Mouse (Mus musculus) frontal cortex, postnatal 14 days (tissue): ENCODE measurements at regions not wholly inside any gene's neighbourhood (a gene's known extent, or its start where the extent isn't known, plus 50 kb on each side); places are given as distances from the start of the nearest gene placed in this dataset.

ENCODE experiments used
- DNase-seq, 2 experiments: peaks; one replicate each; pipeline ENCODE4 v3.0.0; 2022; ENCODE audit warnings: low spot score in 2 of 2

DNA sequence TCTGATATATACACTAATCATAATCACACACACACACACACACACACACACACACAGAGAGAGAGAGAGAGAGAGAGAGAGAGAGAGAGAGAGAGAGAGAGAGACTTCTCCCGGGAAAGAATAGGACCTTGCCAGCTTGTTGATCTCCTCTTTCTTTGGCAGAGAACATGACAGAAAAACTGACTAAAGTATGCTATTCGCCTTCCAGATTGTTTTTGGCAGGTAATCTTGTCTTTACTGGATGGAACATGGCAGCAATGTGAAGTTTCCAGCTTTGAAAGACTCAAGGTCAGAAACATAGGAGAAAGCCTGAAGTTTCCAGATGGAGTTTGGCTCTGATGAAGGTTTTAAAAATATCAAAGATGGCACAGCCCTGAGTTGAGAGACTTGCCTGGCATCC lies 87.8 kb upstream of the Cpm start:
- DNase-seq, result no peak

GRCm38 (mm10) chr10:117540747-117541398 lies 88.4 kb upstream of the Cpm start:
- DNase-seq, result no peak

- DNase-seq, result no peak
Observed at GRCm38 (mm10) chr10:117540112-117540594, 89.1 kb upstream of the Cpm start.

DNA sequence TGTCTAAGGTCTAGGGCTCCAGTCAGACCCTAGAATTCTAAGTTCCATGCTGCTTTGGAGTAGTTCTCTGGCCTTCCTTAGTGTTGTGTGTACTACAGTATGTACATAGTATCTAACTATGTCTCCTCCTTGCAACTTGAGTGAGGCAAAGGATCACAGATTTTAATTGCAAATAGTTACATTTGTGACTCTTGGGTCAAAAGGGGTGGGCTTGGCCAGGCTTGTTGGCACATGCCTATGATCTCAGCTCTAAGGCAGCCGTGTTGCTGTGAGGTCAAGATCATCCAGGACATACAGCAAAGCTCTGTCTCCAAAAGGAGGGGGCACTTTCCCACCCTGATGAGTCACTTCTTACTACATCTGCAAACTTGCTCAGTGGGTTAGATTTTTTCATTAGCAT lies 89.8 kb upstream of the Cpm start:
- DNase-seq, result no peak

GRCm38 (mm10) chr10:117538725-117539124 lies 90.6 kb upstream of the Cpm start:
- no peak for DNase-seq

GRCm38 (mm10) chr10:117536769-117537599 lies 92.3 kb upstream of the Cpm start:
- no peak for DNase-seq

DNA sequence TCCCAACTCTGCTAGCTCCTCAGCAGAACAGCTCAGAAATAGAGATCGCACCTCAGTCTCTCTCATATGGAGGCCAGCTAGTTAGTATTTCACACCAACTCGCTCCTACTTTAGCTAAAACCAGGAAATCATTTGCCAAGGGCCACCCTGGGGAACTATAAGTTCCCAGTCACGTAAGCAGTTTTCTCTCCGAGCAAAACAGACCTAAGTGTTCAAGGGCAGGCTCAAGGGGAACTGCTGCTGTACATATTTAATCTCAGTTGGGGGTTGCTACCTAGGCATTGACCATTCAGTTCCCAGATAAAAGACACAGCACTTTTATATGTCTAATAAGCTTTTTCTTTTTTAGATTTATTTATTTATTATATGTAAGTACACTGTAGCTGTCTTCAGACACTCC lies 93.5 kb upstream of the Cpm start:
- no peak for DNase-seq

DNA sequence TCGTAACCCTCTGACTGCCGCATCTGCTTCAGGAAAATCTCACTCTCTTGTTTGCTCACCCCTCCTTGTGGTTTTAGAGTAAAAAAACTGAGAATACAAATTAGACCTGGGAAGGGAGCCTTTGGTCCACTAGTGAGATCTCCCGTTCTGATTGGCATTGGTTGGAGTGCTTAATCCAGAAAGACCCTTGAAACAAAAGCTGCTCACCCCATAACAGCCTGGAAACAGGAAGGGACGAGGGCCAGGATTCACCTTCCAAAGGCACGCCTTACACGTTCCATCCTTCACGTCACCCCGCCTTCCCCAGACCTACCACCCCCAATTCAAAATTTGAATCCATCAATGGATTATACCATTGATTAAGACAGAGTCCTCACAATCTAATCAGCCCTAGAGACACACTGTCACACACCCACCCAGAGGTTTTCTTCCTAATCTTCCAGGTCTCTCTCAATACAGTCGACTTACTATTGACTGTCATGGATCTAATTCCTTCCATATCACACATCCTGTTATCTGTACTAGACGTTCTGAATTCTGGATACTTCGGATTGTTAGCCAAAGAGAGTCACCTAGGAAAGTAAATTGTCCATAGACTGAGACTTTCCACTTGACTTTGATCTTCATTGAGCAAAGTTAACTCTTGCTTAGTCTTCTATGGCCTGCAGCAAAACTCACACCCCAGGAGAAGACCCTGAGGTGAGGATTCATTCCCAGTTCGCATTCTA lies 94.1 kb upstream of the Cpm start:
- no peak for DNase-seq

DNA sequence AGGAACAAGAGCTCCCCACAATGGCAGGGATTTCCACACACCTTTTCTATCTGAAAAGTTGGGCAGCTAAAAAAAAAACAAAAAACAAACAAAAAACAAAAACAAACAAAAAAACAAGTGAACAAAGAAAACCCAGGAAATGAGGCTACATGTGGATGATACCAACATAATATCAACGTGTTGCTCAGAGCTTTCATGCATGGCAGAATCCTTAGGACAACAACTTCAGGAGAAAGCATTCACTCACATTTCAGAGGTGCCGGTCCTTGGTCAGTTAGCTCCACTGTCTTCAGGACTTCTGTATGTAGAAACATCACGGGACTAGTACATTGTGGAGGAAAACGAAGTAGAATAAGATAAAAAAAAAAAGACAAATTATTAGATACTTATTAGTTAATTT lies 94.8 kb upstream of the Cpm start:
- DNase-seq, result no peak

- no peak for DNase-seq
Observed at GRCm38 (mm10) chr10:117533541-117534386, 95.5 kb upstream of the Cpm start.

DNA sequence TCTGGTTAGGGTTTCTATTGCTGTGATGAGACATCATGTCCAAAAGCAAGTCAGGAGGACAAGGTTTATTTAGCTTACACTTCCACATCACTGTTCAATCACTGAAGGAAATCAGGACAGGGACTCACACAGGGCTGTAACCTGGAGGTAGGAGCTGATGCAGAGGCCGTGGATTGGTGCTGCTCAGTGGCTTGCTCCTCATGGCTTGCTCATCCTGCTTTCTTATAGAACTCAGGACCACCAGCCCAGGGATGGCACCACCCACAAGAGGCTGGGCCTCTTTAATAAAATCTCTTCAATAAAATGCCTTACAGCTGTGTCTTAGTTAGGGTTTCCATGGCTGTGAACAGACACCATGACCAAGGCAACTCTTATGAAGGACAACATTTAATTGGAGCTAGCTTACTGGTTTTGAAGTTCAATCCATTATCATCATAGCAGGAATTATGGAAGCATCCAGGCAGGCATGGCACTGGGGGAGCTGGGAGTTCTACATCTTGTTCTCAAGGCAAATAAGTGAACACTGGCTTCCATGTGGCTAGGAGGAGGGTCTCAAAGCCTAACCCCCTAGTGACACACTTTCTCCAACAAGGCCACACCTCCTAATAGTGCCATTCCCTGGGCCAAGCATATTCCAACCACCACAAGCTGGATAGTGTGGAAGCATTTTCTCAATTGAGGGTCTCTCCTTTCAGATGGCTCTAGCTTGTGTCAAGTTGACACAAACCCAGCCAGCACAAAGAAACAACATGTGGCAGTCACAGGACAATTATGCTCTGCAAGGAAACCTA lies 96.4 kb upstream of the Cpm start:
- DNase-seq, result no peak

DNA sequence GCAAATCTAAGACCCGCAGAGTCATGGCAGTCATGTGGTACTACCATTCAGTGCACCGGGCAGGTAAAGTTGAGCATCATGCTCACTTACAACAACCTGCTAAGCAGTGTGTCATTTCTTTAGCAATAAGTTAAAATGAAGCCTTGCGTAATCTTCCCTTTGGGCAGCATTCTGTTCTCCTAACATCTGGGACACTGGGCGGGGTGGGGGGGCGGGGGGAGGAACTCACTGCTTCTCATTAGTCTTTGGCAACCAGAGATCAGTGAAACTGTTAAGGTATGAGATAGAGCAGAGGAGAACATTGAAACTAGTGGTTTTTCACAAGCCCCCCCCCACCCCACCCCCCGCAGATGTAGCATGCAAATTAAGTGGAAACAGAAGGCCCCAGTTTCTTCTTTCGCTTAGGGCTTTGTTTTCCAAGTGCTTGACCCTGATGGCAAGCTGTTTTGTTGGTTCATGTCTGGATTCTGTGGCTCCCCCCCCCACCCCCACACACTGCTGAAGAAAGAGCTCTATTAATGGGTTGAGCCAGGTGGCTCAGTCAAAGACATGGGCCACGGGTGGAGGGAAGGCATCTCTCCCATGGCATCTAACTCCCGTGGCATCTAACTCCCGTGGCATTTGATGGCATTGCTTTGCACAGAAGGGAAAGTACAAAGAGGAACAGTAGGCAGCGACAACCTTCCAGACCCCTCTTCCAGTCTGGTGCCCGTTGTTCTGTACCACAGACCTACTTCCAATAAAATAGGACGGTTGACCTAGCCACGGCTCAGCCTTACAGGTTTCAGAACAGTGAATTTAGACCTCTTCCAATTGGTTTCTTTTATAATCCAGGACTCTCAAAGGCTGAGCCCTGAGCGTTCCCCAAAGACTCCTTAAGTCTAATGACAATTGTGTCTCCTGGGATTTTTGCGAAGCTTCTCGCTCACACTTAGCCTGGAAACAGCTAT lies 97.2 kb upstream of the Cpm start:
- DNase-seq, result no peak

- no peak for DNase-seq
Observed at GRCm38 (mm10) chr10:117530859-117531602, 98.3 kb upstream of the Cpm start.

- no peak for DNase-seq
Observed at GRCm38 (mm10) chr10:117530007-117530858, 99.1 kb upstream of the Cpm start.

GRCm38 (mm10) chr10:117529269-117530006 lies 99.9 kb upstream of the Cpm start:
- no peak for DNase-seq

DNA sequence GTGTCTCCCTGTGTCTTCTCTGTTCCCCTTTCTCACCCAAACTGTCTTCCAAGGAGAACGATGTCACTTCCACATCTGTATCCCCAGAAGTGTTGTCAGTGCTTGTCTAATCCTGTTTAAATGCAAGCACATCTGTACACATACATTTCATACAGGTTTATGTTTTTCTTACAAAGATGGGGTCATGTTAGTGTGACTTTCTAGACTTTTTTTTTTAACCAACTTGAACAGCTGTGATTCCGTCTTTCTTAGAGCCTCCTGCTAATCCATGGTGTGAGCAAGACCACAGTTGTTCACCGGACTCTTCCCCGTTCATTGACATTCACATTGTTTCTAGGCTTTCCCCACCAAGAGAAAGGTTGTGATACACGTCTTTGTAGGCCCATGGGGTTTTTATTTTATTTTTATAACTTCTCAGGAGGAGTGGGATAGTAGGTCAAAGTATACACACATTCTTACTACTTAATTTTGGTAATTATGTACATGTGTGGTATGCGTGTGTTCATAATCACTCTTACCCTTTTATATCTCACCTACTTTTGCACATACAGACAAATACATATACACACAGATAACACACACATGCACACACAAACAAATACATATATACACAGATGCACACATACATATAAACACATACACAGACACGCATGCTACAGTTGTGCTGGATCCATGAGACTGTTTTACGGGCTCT lies 100.6 kb upstream of the Cpm start:
- DNase-seq, result no peak

DNA sequence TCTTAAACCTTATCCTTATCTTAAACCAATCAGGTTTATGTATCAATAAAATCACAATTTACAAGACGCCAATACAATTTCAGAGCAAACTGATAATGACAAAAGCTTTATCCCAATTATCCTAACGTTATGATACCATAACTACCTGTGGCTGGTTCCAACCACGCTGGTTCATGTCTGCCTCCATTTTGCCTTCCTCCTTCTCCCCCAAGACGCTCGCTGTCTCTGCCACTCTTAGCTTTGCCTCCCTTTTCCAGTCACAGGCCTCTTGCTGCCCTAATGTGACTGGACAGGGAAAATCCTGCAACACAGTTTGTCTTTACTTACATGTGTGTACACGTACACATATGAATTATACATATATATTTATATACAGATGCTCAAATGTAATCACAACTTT lies 101.3 kb upstream of the Cpm start:
- no peak for DNase-seq
